Mouse (Mus musculus): ENCODE measurements around the gene Flot1. TPM values are rescaled to one million over a fixed set of nuclear protein-coding genes. Genes with fewer than 3 reads are reported as not detected.

The Flot1 gene
- total RNA-seq (2021) = 10 to 100 TPM; 54.6 to 70.8 TPM
- long read RNA-seq, experiment 1, transcript Flot1-201 (13 exons, 1,825 nt) = major isoform, 130 of 168 reads
- long read RNA-seq, experiment 1, partial matches to known transcripts = 26 of 168 reads
- long read RNA-seq, experiment 1, other reads (novel, unspliced or antisense) = 10 of 168 reads
- long read RNA-seq, experiment 2, transcript Flot1-201 (13 exons, 1,825 nt) = major isoform, 46 of 74 reads
- long read RNA-seq, experiment 2, partial matches to known transcripts = 20 of 74 reads
- long read RNA-seq, experiment 2, other reads (novel, unspliced or antisense) = 6 of 74 reads

DNA sequence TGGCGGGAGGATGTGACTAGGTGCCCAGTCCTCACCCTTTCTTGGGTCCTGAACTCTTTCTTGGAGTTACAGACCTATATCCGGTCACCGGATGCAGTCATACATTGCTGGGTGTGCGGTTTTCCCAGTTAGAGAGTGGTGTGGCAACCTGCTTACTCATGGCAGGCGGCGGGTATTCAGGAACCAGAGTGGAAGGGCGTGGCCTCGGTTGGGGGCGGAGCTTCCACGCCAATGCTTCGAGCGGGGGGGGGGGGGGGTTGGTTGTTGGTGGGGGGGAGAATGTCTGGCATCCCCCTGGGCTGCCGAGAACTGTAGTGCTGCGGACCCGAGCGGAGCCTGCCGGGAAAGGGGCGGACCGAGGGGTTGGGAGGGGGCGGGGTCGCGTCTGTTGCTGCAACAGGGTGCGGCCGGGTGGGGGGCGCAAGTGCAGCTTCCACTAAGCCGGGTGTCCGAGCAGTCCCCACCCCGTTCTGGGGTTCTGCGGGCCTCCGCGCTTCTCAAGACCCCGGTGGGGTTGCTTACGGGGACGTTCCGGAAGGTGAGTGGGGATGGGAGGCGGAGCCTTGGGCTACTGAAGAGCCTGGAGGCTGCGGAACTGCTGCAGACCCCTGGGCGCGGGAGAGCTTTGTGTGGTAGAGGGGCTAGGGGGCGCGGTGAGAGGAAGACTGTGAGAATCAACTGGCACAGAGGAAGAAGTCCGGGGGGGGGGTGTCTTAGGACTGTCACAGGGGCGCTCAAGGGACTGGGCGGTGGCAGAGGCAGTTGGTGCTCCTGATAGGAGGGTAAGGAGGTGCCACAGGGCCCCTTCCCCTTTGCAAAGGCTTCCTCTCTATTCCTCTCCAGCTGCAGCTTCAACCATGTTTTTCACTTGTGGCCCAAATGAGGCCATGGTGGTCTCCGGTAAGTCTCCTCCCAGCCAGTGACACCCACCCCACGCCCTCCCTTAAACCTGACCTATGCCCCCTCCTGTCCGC lies at the start of gene Flot1:
Gene Flot1 (plus strand): TSS at position 267 of the 974 bp plus-strand sequence.
- DNase-seq = peak; percentile 90

DNA sequence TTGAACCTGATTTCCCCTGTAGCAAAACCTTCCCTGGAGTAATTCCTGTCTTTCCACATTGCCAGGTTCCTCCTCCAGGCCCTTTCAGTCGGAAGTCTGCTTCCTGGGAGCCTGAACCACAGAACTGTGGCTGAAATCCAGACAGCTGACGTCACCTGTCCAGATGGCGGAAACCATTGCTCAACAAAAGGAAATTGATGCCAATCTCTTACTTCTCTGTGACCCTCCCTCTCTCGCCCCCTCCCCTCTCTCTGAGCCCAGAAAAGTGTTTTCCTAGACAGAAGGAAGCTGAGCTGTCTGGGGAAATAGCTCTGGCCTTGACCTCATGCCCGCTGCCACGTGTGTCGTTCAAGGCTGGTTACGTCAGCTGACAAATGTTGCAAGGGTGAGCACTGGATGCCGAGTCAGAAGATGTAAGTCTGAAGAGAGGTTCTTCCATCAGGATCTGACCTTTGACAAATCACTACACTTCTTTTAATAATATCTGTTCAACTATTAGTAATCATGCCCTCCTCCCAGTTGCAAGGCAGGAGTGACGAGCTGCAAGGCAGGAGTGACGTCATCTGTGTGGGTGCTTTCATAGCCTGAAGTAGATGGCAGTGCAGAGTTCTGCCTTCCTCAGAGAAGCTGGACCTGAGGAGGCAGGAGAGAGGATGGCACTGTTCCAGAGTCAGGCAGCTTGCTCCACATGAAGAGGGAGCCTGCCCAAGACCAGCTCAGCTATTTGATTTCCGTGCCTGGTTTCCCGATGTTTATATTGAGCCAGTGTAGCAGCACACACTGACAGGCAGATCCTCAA lies 46.0 kb upstream of the Flot1 start:
- peak; percentile 84 for DNase-seq

DNA sequence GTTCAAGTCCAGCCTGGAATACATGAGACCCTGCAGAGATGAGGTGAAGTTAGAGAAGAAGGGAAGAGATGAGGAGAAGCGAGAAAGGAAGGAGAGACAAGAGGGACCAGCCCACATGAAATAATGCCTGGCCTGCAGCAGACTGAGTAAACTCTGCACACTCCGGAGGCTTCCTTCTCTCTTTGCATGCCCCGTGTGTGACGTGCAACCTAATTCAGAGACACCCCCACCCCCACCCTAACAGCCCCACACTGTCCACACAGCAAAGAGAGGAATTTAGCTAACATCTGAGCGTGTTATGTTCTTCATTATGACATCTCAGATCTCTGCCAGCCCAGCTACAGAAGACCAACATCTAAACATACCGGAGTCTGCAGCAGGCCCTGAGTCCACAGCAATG lies 44.1 kb upstream of the Flot1 start:
- DNase-seq = no peak

DNA sequence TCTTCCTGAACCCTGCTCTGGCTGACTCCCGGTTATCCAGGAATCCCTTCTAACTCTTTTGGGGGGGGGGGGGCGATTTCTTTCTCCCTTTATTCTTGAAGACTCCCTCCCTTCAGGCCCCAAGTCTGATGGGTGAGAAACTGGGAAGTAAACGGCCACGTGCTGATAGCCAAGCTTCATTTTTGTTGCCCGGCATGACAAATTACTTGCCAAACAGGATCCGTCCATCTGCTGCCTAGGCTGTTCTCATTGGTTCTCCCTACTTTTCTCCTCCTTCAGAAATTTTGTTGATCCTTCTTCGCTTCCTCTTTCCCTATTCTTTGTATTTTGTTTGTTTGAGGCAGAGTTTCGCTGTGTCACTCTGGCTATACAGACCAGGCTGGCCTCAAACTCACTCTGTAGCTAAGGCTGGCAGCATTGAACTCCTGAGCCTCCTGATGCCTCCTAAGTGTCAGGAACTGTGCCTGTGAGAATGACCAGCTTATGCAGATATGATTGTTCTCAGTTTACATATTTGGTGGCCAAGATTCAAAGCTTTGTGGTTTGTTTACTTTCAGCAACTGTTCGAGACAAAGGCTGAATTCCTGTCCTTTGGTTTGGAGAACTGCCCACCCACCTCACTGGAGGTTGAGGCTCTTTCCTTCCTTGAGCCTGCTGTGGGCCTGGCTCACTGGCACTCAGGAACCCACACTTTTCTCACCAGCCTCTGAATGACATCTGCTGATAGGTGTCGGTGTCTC lies 43.4 kb upstream of the Flot1 start:
- no peak for DNase-seq

DNA sequence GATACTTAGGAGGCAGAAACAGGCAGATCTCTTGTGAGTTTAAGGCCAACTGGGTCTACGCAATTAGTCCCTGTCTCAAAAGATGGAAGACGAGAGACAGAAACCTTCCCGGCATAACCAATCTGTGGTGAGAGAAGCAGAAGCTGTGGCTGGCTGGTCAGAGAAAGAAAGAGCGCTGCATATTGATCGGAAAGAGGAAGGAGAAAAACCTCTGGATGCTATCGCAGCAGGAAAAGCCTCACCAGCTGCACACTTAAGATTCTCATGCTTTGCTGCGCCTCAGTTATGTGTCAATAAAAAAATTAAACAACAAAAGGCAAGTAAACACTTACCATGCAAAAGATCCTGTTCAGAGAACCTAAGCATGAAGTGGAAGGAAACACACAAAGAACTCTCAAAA lies 42.7 kb upstream of the Flot1 start:
- DNase-seq = no peak

DNA sequence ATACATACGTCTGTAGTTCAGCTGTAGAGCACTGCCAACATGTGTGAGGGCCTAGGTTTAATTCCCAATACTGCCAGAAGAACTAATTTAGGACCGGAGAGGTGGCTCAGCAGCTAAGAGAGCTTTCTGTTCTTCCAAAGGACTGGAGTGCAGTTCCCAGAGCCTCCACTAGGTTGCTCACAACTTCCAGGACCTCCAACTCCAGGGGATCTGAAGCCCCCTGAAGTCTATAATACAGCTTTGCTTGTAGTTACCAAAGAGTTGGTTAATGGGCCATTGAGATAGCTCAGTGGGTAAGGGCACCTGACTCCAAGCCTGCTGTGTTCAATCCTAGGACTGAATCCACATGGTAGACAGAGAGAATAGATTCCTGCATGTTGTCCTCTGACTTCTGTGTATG lies 40.6 kb upstream of the Flot1 start:
- no peak for DNase-seq

DNA sequence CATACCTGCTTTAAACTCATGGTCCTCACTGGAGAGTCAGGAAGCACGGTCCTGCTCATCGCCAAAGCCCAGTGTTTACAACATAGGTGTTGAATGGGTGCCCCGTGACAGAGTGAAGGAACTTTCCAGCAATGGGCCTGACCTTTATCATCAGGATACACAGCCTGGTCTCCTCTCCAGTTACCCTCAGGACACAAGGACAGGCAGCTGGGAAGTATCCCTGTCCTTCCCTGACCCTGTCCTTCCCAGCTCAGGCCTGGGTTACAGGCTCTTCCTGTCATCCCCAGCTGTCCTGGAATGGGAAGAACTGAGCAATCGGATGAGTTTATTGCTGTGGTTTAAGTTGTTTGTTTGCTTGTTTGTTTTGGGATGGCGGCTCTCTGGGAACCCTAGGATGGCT lies 40.1 kb upstream of the Flot1 start:
- no peak for DNase-seq

DNA sequence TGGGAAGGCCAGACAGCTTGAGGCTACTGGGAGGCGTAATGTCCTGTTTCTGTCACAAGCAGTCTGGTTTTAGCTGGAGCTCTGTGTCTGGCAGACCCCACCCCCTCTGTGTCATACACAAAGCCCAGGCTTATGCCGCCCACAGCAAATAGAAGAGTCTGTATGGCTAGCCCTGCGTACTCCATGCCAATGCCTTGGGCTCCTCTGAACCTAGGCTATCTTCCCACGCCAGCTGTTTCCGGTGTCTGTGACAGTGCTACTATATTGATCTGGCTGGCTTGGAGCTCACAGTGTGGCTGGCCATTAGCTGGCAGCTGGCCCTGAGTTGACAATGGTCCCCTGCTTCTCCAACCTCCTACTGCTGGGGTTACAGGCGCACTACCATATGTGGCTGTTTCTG lies 39.1 kb upstream of the Flot1 start:
- DNase-seq = no peak

DNA sequence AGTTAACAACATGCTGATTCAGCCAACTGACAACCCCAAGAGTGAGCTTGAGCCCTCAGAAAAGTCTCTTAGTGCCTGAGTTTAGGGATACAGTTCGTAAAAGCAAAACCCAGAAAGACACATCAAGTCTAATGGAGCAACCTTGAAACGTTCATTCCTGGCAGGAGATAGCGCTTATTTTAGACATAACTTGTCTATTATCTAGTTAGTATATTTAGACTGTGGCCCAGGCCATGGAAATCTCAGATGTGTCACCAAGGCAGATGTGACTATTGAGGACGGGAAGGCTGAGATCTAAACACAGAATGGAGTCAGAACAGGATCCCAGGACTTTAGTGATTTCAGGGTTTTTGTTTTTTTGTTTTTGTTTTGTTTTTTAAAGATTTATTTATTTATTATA lies 37.9 kb upstream of the Flot1 start:
- DNase-seq = no peak

DNA sequence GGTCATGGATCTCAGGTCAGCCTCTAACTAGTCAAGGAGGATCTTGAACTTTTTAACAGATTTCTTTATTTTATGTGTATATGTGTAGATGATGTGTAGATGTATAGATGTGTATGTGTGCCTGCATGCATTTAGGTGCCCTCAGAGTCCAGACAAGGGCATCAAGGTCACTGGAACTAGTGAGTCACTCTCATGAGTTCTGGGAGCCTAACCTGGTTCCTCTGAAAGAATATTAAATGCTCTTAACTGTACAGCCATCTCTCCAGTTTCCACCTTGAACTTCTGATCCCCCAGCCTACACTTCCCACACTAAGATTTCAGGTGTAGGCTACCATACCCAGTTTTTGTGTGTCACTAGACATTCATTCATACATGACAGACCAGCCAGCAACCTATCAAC lies 35.5 kb upstream of the Flot1 start:
- no peak for DNase-seq

DNA sequence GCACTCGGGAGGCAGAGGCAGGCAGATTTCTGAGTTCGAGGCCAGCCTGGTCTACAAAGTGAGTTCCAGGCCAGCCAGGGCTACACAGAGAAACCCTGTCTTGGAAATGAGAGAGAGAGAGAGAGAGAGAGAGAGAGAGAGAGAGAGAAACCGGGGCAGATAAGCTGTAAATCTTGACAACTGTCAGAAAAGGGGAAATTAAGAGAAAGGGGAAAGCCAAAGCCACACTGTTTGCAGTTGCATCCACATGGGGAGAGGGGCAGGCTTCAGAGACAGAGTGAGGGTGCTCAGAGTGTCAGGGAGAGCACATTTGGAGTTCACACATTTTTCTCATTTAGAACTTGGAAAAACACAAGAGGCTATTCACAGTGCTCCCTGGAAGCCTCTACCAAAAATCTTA lies 35.0 kb upstream of the Flot1 start:
- no peak for DNase-seq

DNA sequence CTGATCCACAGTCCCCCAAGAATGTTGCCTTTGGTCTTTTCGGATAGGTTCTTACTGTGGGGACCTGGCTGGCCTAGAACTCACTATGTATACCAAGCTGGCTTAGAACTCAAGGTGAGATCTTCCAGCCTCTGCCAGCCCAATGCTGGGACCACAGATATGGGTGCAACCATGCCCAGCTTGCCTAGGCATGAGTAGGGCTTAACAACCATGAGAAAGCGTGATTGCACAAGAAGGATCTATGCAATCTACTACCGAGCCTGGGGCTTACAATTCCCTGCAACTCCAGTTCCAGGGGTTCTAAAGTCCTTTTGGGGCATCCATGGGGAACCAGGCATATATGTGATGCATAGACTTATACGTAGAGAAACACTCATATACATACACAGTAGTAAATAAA lies 32.1 kb upstream of the Flot1 start:
- DNase-seq = no peak

DNA sequence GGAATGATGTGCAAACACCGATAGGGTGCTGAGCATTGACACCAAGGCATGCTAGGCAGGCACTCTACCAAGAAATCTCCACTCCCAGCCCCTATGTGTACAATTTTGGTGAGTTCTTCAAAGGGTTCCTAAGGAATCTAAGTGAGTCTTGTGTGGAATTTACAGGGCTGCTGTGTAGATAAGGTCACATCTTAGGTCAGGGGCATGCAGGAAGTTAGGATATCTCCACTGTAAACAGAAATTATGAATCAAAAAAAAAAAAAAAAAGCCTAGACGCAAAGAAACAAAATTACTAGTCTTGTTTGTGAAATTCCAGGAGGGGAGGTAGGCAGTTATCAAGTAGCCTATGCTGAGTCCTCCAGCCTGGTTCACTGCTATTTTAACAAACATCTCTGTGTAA lies 30.2 kb upstream of the Flot1 start:
- DNase-seq = no peak

DNA sequence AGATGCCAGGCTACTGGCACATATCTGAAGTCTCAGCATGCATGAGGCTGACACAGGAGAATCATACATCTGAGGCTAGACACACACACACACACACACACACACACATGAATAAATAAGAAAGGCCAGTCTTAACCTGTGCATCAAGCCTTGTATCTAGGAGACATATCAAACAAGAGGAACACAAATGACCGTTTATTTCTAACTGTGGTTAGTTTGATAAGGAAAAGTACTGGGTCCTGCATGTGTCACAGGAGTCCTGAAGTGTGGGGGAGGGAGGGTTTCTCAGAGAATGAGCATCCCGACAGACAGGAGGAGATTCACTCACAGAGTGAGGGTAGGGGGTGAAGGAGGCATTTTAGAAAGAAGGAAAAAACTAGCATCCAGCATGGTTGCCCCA lies 27.9 kb upstream of the Flot1 start:
- no peak for DNase-seq

DNA sequence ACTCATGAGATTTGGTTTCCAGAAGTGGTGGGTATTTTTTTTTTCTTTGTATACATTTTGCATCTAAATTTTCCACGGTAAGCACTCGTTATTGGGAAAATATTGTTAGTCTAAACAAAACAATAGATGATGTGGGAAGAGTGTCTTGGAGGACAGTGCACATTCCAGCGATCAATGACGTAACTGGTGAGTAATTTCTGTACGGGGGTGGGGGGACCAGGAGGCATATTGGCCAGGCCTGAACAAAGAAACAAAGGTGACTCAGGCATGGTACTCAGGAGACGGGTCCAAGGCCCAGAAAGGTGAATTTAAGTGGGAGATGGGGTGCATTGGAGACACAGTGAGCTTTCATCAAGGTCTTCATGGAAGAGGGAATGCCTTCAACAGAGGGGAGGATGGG lies 27.4 kb upstream of the Flot1 start:
- no peak for DNase-seq

DNA sequence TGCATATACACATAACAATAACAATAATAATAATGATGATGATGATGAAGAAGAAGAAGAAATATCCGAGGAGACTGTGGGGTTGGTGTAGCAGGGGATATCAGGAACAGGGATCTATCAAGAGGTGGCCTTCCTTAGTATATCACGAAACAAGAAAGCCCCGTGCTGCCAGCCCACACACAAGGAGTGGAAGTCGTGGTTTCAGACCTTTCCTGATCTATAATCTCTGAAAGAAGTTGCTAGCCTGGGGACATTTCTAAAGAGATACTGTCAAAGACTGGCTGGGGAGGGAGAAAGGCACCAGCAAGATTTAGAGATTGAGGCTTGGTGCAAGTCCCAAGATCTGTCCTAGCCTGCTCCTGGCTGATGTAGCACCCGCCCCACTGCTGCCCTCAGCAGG lies 26.2 kb upstream of the Flot1 start:
- no peak for DNase-seq

DNA sequence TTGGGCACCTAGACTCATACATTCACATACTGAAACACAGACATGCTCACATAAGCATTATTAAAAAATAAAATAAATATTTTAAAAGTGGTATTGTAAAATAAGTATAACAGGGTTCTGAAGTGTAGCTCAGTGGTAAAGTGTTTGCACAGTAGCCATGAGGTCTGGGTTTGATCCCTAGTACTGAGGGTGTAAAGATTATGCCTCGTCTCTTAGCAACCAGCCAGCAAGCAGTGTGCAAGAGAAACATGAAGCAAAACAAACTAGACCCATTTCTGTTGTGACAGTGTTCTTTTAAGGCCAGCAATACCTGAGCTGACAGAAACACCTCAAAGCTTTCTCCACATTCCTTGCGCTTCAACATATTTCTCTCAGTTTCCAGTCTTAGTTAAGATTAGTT lies 22.1 kb upstream of the Flot1 start:
- no peak for DNase-seq

DNA sequence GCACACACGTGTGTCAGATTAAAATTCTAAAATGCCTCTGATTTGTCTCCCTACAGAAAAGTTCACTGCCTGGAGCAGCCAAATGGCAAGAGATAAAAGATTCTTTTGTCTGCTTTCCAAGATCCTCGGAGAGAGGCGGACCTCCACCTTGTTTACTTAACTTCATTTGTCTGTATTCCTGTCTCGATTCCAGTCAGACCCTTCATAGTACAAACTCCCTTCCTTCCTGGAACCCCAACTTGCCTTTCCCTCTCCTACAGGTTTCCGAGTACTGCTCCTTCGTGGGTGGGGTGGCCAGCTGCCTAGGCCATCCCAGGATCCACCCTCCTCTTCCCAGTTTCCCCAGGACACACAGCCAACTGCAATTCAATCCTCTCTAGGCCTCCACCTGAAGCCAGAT lies 20.0 kb upstream of the Flot1 start:
- no peak for DNase-seq

DNA sequence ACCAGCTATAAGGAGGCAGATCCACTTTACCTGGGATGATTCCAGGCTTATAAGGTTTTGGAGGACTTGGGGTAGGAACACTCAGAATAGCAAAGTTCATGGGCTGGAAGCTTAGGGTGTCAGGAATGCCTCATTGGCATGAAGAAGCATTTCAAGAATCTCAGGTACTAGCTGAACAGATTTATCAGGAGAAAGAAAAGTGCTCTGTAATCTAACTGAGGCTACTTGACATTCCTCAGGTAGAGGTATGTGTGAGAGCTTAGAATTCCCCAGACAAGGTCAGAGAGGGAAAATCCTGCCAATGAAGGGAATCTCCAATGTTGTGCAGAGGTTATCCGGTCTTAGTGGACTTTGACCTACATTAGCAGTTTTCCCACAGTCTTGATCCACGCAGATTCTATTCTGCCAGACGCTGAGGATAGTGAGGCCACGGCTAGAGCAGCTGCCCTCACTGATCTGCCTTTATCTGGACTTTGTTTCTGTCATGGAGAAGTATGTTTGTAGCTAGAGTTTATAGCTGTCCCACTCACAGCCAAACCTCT lies 19.1 kb upstream of the Flot1 start:
- peak; percentile 22 for DNase-seq

DNA sequence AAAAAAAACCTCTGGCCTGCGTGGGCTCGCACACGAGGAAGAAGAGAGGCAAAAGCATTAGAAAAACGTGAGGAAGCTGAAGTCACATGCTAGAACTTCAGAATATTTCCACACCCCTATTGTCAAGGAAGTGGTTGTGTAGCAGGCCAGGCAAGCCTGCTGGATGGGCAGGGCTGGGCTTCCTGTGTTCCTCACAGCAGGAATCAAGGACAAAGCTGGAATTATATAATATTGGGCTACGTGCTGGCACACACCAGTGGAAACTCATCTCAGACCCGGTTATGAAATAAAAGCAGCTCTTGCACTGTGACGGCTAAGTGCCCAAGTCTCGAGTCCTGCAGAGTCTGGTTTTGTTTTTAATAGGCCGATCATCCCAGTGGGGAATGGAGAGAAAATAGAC lies 15.0 kb upstream of the Flot1 start:
- DNase-seq = peak; percentile 73

DNA sequence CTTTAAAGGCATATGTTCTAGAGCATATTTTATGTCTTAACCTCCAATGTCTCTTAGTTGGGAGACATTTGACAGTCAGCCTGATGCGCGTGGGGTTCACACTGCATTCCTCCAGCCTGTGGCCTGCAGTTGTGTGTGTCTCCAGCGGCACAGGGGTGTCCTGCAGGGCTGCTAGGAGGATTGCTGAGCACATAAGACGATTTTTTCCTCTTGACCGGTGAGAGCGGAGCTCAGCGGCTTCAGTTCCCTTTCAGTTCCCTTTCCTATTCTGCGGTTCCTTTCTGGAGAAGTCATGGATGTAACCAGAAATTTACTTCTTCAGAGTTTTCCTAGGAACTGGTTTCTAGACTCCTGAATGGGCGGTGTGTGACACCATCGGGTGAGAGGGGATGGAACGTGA lies 13.6 kb upstream of the Flot1 start:
- no peak for DNase-seq

Measured in adrenal gland, postnatal 10 days (tissue).